Mouse (Mus musculus): ENCODE data around the gene Nupr1l. TPM values are rescaled to one million over a fixed set of nuclear protein-coding genes. Genes with fewer than 3 reads are reported as not detected.
A peak's percentile ranks its signal among the peaks of the same experiment; 100 is the strongest.

The Nupr1l gene
- 3.4 and 3.8 TPM in 2 replicates for polyA plus RNA-seq (2014; fragmentation: Nextera tagmentation; extraction: Ambion mirVana)

DNA sequence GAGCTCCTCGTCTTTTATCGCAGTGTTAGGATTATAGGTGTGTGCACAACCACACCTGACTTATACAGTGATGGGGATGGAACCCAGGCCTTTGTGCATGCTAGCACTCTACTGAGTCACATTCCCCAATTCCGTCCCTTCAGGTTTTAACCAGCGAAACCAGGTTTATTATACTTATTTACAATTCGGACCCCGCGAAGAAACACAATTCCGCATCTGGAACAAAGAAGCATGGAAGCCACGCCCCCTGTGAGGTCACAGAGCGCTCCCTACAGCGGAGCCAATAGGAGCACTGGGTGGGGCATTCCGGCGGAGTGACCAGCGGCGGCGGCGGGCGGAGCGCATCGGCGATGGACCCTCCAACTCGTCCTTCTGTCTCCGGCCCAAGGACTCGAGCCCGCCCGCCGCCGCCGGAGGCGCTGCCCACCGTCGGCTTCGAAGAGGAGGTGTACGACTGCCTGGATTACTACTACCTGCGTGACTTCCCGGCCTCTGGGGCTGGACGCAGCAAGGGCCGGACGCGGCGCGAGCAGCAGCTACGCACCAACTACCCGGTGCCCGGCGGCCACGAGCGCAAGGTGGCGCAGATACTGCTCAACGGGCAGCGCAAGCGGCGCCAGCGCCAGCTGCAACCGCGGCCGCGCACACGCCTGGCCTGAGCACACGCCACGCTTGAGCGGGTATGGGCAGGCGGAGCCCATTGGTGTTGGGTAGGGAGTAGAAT is at the start of gene Nupr1l:
Gene Nupr1l (plus strand): TSS at position 299 of the 724 bp plus-strand sequence.
- WGBS, result under 1% methylated on average over 63 of the region's 63 CpGs
- H3K9me3 ChIP-seq (ENCODE audit: control insufficient read depth, low read length), result no peaks in the 10 kb centered on the region

GRCm38 (mm10) chr5:129862325-129862724 is 46.0 kb upstream of the Nupr1l start:
- Histone ChIP-seq H3K27me3 (ENCODE audit: control insufficient read depth, insufficient read depth, low read length) (no peaks in the 10 kb centered on the region), H3K36me3 (replicated peaks; ENCODE audit: control insufficient read depth, insufficient read depth) (peaks cover 58% of the 10 kb centered on the region), H3K4me3 (replicated peaks; ENCODE audit: low read length) (no peak overlapping the region), H3K4me1 (replicated peaks; ENCODE audit: control insufficient read depth, insufficient read depth, low read length) (no peaks in the 10 kb centered on the region), H3K4me2 (replicated peaks) (no peak overlapping the region), H3K9ac (no peak overlapping the region), H3K9me3 (ENCODE audit: control insufficient read depth, low read length) (no peaks in the 10 kb centered on the region), H3K27ac (no peak overlapping the region)
- 94% methylated on average over 6 of the region's 6 CpGs for WGBS
- ATAC-seq (ENCODE audit: low FRiP score) (no peak), DNase-seq (ENCODE audit: low spot score) (no peak)

More for the DNA sequence above, at the start of gene Nupr1l:
- Histone ChIP-seq H3K27ac (peak within 1 kb of the TSS; percentile 98), H3K9ac (peak within 1 kb of the TSS; percentile 70), H3K4me2 (replicated peaks) (peak within 1 kb of the TSS; percentile 70), H3K4me1 (replicated peaks; ENCODE audit: control insufficient read depth, insufficient read depth, low read length) (peaks cover 5% of the 10 kb centered on the region; the same call in 1 of the 2 replicates), H3K36me3 (replicated peaks; ENCODE audit: control insufficient read depth, insufficient read depth) (peaks cover 4% of the 10 kb centered on the region; the same call in 1 of the 2 replicates), H3K4me3 (replicated peaks; ENCODE audit: low read length) (peak within 1 kb of the TSS; percentile 48), H3K27me3 (ENCODE audit: control insufficient read depth, insufficient read depth, low read length) (no peaks in the 10 kb centered on the region)
- peak; percentile 96 for DNase-seq (ENCODE audit: low spot score)
- peak; percentile 96 for ATAC-seq (ENCODE audit: low FRiP score)

- no peaks in the 10 kb centered on the region for H3K9me3 ChIP-seq (ENCODE audit: control insufficient read depth, low read length)
- no peak overlapping the region for H3K9ac ChIP-seq
- H3K27me3 ChIP-seq (ENCODE audit: control insufficient read depth, insufficient read depth, low read length), result no peaks in the 10 kb centered on the region
- H3K4me1 ChIP-seq (replicated peaks; ENCODE audit: control insufficient read depth, insufficient read depth, low read length), result no peaks in the 10 kb centered on the region
- 12% methylated on average over 18 of the region's 18 CpGs for WGBS
- ATAC-seq (ENCODE audit: low FRiP score) (no peak), DNase-seq (ENCODE audit: low spot score) (no peak)
- H3K27ac ChIP-seq, result no peak overlapping the region
- no peak overlapping the region for H3K4me2 ChIP-seq (replicated peaks)
- peaks cover 36% of the 10 kb centered on the region for H3K36me3 ChIP-seq (replicated peaks; ENCODE audit: control insufficient read depth, insufficient read depth)
- no peak overlapping the region for H3K4me3 ChIP-seq (replicated peaks; ENCODE audit: low read length)
Measured at GRCm38 (mm10) chr5:129864467-129864866, 43.9 kb upstream of the Nupr1l start.

GRCm38 (mm10) chr5:129865841-129866240 is 42.5 kb upstream of the Nupr1l start:
- ATAC-seq (ENCODE audit: low FRiP score) (no peak), DNase-seq (ENCODE audit: low spot score) (no peak)
- H3K9ac ChIP-seq, result no peak overlapping the region
- no peak overlapping the region for H3K4me2 ChIP-seq (replicated peaks)
- H3K27me3 ChIP-seq (ENCODE audit: control insufficient read depth, insufficient read depth, low read length), result no peaks in the 10 kb centered on the region
- H3K4me1 ChIP-seq (replicated peaks; ENCODE audit: control insufficient read depth, insufficient read depth, low read length), result no peaks in the 10 kb centered on the region
- WGBS, result 88% methylated on average over 12 of the region's 12 CpGs
- H3K9me3 ChIP-seq (ENCODE audit: control insufficient read depth, low read length), result no peaks in the 10 kb centered on the region
- no peak overlapping the region for H3K27ac ChIP-seq
- no peak overlapping the region for H3K4me3 ChIP-seq (replicated peaks; ENCODE audit: low read length)
- peaks cover 23% of the 10 kb centered on the region for H3K36me3 ChIP-seq (replicated peaks; ENCODE audit: control insufficient read depth, insufficient read depth)

DNA sequence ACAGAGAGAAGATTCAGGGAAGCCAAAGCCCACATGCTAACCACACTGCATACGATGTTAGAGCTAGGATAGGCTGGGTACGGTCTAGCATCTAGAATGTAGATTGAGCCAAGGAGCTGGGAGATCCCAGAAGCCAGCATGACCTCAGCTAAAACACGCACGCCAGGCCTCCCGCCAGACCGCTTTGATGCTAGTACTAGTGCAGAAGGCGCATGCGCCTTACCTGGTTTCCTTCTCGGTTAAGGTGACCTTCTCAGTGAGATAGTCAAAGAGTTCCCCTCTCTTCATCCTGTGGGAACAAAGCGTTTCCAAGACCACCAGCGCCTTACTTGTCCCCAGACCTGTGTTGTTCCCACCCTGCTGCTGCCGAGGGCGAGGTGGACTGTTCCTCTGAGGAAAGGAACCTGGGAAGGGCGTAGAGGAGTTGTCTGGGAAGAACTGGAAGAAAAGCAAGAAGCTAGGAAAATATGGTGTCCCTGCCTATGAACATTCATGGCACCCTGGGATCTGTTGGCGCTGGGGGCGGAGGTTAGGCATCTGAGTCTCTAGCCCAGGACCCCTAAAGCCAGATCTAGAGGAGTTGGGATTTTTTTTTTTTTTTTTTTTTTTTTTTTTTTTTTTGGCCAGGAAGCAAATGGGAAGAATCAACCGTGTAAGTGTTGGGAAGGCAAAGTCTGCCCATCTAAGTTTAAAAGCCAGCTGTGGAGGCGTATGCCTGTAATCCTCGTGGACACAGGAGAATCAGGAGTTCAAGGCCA is 38.9 kb upstream of the Nupr1l start:
- H3K9me3 ChIP-seq (ENCODE audit: control insufficient read depth, low read length), result no peaks in the 10 kb centered on the region
- ATAC-seq (ENCODE audit: low FRiP score) (no peak), DNase-seq (ENCODE audit: low spot score) (no peak)
- H3K4me2 ChIP-seq (replicated peaks), result no peak overlapping the region
- no peaks in the 10 kb centered on the region for H3K27me3 ChIP-seq (ENCODE audit: control insufficient read depth, insufficient read depth, low read length)
- no peaks in the 10 kb centered on the region for H3K4me1 ChIP-seq (replicated peaks; ENCODE audit: control insufficient read depth, insufficient read depth, low read length)
- no peak overlapping the region for H3K4me3 ChIP-seq (replicated peaks; ENCODE audit: low read length)
- H3K27ac ChIP-seq, result no peak overlapping the region
- H3K36me3 ChIP-seq (replicated peaks; ENCODE audit: control insufficient read depth, insufficient read depth), result no peaks in the 10 kb centered on the region
- 90% methylated on average over 19 of the region's 19 CpGs for WGBS
- no peak overlapping the region for H3K9ac ChIP-seq

GRCm38 (mm10) chr5:129871238-129871637 is 37.1 kb upstream of the Nupr1l start:
- Histone ChIP-seq H3K9ac (no peak overlapping the region), H3K27ac (no peak overlapping the region), H3K36me3 (replicated peaks; ENCODE audit: control insufficient read depth, insufficient read depth) (no peaks in the 10 kb centered on the region), H3K4me2 (replicated peaks) (no peak overlapping the region), H3K4me3 (replicated peaks; ENCODE audit: low read length) (no peak overlapping the region), H3K27me3 (ENCODE audit: control insufficient read depth, insufficient read depth, low read length) (no peaks in the 10 kb centered on the region), H3K9me3 (ENCODE audit: control insufficient read depth, low read length) (no peaks in the 10 kb centered on the region), H3K4me1 (replicated peaks; ENCODE audit: control insufficient read depth, insufficient read depth, low read length) (no peaks in the 10 kb centered on the region)
- WGBS, result 83% methylated on average over 2 of the region's 2 CpGs
- ATAC-seq (ENCODE audit: low FRiP score) (no peak), DNase-seq (ENCODE audit: low spot score) (no peak)

- ATAC-seq (ENCODE audit: low FRiP score), result no peak
- 85% methylated on average over 12 of the region's 12 CpGs for WGBS
- no peaks in the 10 kb centered on the region for H3K9me3 ChIP-seq (ENCODE audit: control insufficient read depth, low read length)
Measured at GRCm38 (mm10) chr5:129873942-129874341, 34.4 kb upstream of the Nupr1l start.

DNA sequence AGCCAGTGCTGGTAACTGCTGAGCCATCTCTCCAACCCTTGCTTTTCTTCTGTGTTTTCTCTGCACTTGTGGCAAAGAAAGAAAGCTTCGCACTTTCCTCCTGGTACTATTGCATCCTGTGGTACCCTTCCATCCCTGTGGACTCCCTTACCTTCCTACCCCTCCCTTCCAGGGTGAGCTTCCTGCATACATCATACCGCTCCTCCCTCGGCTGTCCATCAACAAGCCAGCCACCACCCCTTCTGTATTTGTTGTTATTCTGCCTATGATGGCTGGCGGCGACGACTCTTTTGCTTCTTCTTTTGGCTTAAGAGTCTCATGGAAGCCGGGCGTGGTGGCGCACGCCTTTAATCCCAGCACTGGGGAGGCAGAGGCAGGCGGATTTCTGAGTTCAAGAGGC is 33.2 kb upstream of the Nupr1l start:
- H3K9ac ChIP-seq, result no peak overlapping the region
- H3K4me3 ChIP-seq (replicated peaks; ENCODE audit: low read length), result no peak overlapping the region
- no peak overlapping the region for H3K4me2 ChIP-seq (replicated peaks)
- no peaks in the 10 kb centered on the region for H3K4me1 ChIP-seq (replicated peaks; ENCODE audit: control insufficient read depth, insufficient read depth, low read length)
- no peak overlapping the region for H3K27ac ChIP-seq
- no peaks in the 10 kb centered on the region for H3K27me3 ChIP-seq (ENCODE audit: control insufficient read depth, insufficient read depth, low read length)
- ATAC-seq (ENCODE audit: low FRiP score) (no peak), DNase-seq (ENCODE audit: low spot score) (no peak)
- H3K36me3 ChIP-seq (replicated peaks; ENCODE audit: control insufficient read depth, insufficient read depth), result peaks cover 8% of the 10 kb centered on the region
- WGBS, result 83% methylated on average over 11 of the region's 11 CpGs
- no peaks in the 10 kb centered on the region for H3K9me3 ChIP-seq (ENCODE audit: control insufficient read depth, low read length)

More at GRCm38 (mm10) chr5:129873942-129874341, 34.4 kb upstream of the Nupr1l start:
- no peaks in the 10 kb centered on the region for H3K27me3 ChIP-seq (ENCODE audit: control insufficient read depth, insufficient read depth, low read length)
- H3K4me1 ChIP-seq (replicated peaks; ENCODE audit: control insufficient read depth, insufficient read depth, low read length), result no peaks in the 10 kb centered on the region
- no peak overlapping the region for H3K9ac ChIP-seq
- H3K4me2 ChIP-seq (replicated peaks), result no peak overlapping the region
- no peaks in the 10 kb centered on the region for H3K36me3 ChIP-seq (replicated peaks; ENCODE audit: control insufficient read depth, insufficient read depth)
- DNase-seq (ENCODE audit: low spot score), result no peak
- no peak overlapping the region for H3K27ac ChIP-seq
- H3K4me3 ChIP-seq (replicated peaks; ENCODE audit: low read length), result no peak overlapping the region

DNA sequence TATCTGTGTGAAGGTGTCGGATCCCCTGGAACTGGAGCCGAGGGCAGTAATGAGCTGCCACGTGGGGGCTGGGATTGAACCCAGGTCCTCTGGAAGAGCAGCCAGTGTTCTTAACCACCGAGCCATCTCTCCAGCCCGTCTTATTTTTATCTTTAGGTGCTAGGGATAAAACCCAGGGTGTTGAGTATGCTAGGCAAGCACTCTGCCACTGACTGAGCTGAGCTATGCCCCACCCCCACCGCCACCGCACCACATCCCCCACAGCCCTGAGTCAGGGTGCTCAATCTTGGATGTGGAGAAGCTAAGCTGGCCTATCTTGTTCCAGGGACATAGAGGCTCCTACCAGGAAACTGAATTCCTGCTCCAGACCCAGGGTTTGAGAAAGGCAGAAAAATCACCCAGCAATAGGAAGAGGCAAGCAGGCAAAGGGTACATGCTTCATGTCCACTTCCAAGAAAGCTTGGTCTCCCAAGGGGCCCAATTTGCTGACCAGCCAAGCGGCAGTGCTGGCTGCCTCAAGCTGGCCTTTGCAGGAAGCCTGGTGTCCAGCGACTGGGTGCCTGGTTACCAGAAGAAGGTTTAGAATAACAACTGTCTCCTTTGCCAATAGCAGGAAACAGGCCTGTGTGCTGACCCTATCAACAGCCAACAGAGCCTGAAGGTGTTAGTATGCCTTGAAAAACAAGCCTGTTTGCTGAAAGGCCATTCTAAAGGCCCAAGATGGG is 30.4 kb upstream of the Nupr1l start:
- H3K27me3 ChIP-seq (ENCODE audit: control insufficient read depth, insufficient read depth, low read length), result no peaks in the 10 kb centered on the region
- DNase-seq (ENCODE audit: low spot score) (no peak), ATAC-seq (ENCODE audit: low FRiP score) (no peak)
- H3K9me3 ChIP-seq (ENCODE audit: control insufficient read depth, low read length), result no peaks in the 10 kb centered on the region
- no peak overlapping the region for H3K9ac ChIP-seq
- H3K36me3 ChIP-seq (replicated peaks; ENCODE audit: control insufficient read depth, insufficient read depth), result peaks cover 33% of the 10 kb centered on the region
- H3K4me3 ChIP-seq (replicated peaks; ENCODE audit: low read length), result no peak overlapping the region
- H3K4me2 ChIP-seq (replicated peaks), result no peak overlapping the region
- 80% methylated on average over 9 of the region's 9 CpGs for WGBS
- no peaks in the 10 kb centered on the region for H3K4me1 ChIP-seq (replicated peaks; ENCODE audit: control insufficient read depth, insufficient read depth, low read length)
- no peak overlapping the region for H3K27ac ChIP-seq
